Mouse (Mus musculus) lung, embryonic 14.5 days (tissue): ENCODE measurements around the gene Hspa12a. TPM values are rescaled to one million over a fixed set of nuclear protein-coding genes. Genes with fewer than 3 reads are reported as not detected.

Experiments used
- ATAC-seq: fragments of 200-750 bp; cut with Nextera tagmentation; 2 replicates; pipeline ENCODE4 v1.8.0; 2017; ENCODE audit warnings: mild to moderate bottlenecking, moderate TSS enrichment, moderate library complexity; ENCODE audit not compliant: insufficient read depth
- DNase-seq: peaks from one replicate; pipeline ENCODE4 v3.0.0-alpha.2; 2015
- H3K27ac ChIP-seq: fragments of 300-500 bp; sonication (generic); 2 replicates; pipeline ENCODE4 v1.5.1; 2014; ENCODE audit warnings: low read depth, mild to moderate bottlenecking, moderate library complexity
- H3K27me3 ChIP-seq: fragments of 300-500 bp; sonication (generic); 2 replicates; pipeline ENCODE4 v1.6.1; 2014; ENCODE audit warnings: low read length, control low read depth; ENCODE audit not compliant: insufficient read depth
- H3K36me3 ChIP-seq: fragments of 300-500 bp; sonication (generic); 2 replicates; pipeline ENCODE4 v1.6.1; 2014; ENCODE audit warnings: control low read depth; ENCODE audit not compliant: insufficient read depth
- H3K4me1 ChIP-seq: fragments of 300-500 bp; sonication (generic); 2 replicates; pipeline ENCODE4 v1.6.1; 2014; ENCODE audit warnings: antibody characterized with exemption, control low read depth; ENCODE audit not compliant: insufficient read depth
- H3K4me2 ChIP-seq: fragments of 300-500 bp; sonication (generic); 2 replicates; pipeline ENCODE4 v1.6.1; 2014; ENCODE audit warnings: mild to moderate bottlenecking
- H3K4me3 ChIP-seq: fragments of 300-500 bp; sonication (generic); 2 replicates; pipeline ENCODE4 v1.5.1; 2014; ENCODE audit warnings: low read depth, low read length
- H3K9ac ChIP-seq: fragments of 300-500 bp; sonication (generic); 2 replicates; pipeline ENCODE4 v1.6.1; 2014
- H3K9me3 ChIP-seq: fragments of 300-500 bp; sonication (generic); 2 replicates; pipeline ENCODE4 v1.6.1; 2016; ENCODE audit warnings: low read depth, low read length, control low read depth
- CTCF ChIP-seq: IDR thresholded peaks from 2 replicates; pipeline ENCODE4 v1.5.1; 2016; ENCODE audit warnings: antibody characterized with exemption, low read depth
- WGBS: fragments of 180-500 bp; shearing (Covaris S2); extraction: QIAGEN DNeasy Blood & Tissue Kit; methylation state at CpG from one replicate; pipeline ENCODE4 v1.1.7; 2014; 5-methylcytosine and 5-hydroxymethylcytosine counted together
- polyA plus RNA-seq: library from polyadenylated mRNA; unstranded; fragments of >200 nt; fragmentation: Nextera tagmentation; extraction: Ambion mirVana; gene quantifications from 2 replicates; pipeline ENCODE4 v1.2.1, GENCODE M21; 2014

Hspa12a gene
- polyA plus RNA-seq, 1 experiment from 2014 or later: 3.9 TPM

DNA sequence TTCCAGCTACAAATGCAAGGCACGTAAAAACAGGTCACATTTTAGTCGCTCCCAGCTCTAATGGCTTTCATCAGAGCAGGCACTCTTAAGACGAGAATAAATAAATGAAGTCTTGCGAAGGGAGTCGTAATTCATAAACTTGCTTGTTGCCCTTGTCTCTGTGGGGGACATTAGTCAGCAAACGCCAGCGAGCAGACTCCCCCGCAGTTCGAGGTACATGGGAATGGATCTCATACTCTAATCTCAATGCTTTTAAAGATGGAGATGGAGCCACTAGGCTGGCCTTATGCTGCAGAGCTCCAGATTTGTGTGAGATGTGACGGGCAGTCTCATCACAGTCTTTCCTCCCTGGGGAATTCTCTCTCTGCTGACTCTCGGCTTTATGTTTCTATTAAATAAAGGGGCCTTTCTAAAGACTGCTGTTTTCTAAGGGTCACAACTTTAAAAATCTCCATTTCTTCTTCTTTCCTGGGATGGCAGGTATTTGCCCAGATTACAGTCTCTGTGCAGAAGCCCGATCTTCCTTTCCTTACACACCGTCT, 109.7 kb downstream of the Hspa12a start:
- H3K4me2 ChIP-seq: no peak overlapping the region
- WGBS: 42% methylated on average over 13 of the region's 13 CpGs
- TF ChIP-seq CTCF: no peak
- H3K27ac ChIP-seq: no peak overlapping the region
- no peaks in the 10 kb centered on the region for H3K9me3 ChIP-seq
- H3K4me1 ChIP-seq: no peaks in the 10 kb centered on the region
- H3K9ac ChIP-seq: no peak overlapping the region
- no peak for ATAC-seq
- peak; percentile 23 for DNase-seq
- H3K4me3 ChIP-seq: no peak overlapping the region
- no peaks in the 10 kb centered on the region for H3K36me3 ChIP-seq
- no peaks in the 10 kb centered on the region for H3K27me3 ChIP-seq

GRCm38 (mm10) chr19:58832988-58833387, 110.5 kb downstream of the Hspa12a start:
- Histone ChIP-seq H3K27ac (no peak overlapping the region), H3K27me3 (no peaks in the 10 kb centered on the region), H3K4me2 (no peak overlapping the region), H3K36me3 (no peaks in the 10 kb centered on the region), H3K9me3 (no peaks in the 10 kb centered on the region), H3K4me3 (no peak overlapping the region), H3K4me1 (no peaks in the 10 kb centered on the region), H3K9ac (no peak overlapping the region)
- no peak for DNase-seq
- WGBS: 60% methylated on average over 2 of the region's 2 CpGs
- ATAC-seq: no peak
- TF ChIP-seq CTCF: no peak

DNA sequence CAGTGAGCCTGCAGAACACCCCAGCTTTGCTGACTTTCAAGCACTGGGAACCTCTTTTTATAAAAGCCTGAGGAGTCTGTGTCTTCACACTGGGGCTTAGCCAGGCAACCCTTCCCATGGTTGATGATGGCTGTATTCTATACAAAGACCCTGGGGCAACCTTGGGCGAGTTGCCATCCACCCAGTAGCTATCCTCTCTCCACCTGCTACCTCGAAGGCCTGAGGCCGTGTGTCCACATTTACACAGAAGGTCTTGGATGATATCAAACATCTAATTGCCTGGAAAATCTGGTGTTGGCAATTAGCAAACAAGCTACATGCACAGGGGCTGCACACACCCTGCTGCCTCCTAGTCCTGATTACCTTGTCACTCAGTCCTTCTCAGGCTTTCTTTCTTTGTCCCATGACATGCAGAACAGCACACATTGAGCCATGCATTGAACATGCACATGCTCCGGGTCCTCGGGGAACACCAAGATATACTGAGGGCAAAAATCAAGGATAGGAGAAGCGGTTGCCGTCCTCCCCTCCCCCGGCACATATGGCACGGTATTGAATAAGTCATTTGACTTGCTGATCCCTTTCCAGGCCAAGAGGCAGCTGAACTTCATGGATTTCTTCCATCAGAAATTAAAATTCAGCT, 112.1 kb downstream of the Hspa12a start:
- 89% methylated on average over 9 of the region's 9 CpGs for WGBS
- TF ChIP-seq CTCF: no peak
- Histone ChIP-seq H3K36me3 (no peaks in the 10 kb centered on the region), H3K4me1 (no peaks in the 10 kb centered on the region), H3K9ac (no peak overlapping the region), H3K4me3 (no peak overlapping the region), H3K27ac (no peak overlapping the region), H3K9me3 (no peaks in the 10 kb centered on the region), H3K27me3 (no peaks in the 10 kb centered on the region), H3K4me2 (no peak overlapping the region)
- DNase-seq: no peak
- no peak for ATAC-seq

GRCm38 (mm10) chr19:58830182-58830581, 113.3 kb downstream of the Hspa12a start:
- DNase-seq: peak; percentile 30
- H3K4me2 ChIP-seq: no peak overlapping the region
- no peak overlapping the region for H3K27ac ChIP-seq
- WGBS: 85% methylated on average over 7 of the region's 7 CpGs
- ATAC-seq: no peak
- no peaks in the 10 kb centered on the region for H3K4me1 ChIP-seq
- no peak overlapping the region for H3K9ac ChIP-seq
- H3K36me3 ChIP-seq: no peaks in the 10 kb centered on the region
- TF ChIP-seq CTCF: no peak
- H3K4me3 ChIP-seq: no peak overlapping the region
- no peaks in the 10 kb centered on the region for H3K9me3 ChIP-seq
- H3K27me3 ChIP-seq: no peaks in the 10 kb centered on the region

DNA sequence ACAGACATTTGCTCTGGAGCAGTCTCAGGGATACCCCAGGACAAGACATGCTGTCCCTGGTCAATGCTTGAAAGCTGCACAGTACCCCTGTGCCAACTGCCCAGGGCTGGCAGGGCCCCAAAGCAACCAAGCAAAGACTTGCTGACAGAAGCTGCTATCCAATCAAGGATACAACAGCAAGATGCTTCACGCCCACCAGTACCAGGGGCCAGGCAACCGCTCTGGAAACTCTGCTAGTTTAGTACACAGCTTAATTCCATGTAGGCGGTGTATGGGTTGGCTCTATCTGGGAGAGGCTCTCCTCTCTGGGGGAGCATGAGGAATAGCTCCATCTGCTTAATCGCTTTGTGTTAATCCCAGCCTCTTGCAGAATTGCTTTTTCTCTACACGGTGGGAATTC, 113.9 kb downstream of the Hspa12a start:
- WGBS: 75% methylated on average over 5 of the region's 5 CpGs

DNA sequence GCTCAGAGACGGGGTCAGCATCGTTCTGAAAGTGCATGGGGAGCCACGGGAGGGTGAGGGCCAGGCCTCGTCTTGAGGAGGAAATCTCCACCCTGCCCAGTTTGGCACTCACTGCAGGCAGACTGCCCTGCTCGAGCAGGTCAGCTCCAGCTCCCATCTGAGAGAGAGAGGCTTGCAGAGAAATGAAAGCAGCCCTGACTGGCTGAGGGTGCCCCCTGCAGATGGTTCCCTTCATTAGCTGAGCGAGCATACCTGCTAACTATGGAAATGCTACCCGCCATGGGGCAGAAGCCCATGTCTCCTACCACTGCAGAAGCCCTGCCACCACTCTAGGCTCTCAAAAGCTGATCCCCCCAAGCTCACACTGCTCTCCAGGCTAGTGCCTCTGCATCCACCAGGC, 115.8 kb downstream of the Hspa12a start:
- no peaks in the 10 kb centered on the region for H3K4me1 ChIP-seq
- no peak overlapping the region for H3K27ac ChIP-seq
- ATAC-seq: no peak

More for the DNA sequence above, 113.9 kb downstream of the Hspa12a start:
- Histone ChIP-seq H3K9ac (no peak overlapping the region), H3K27me3 (no peaks in the 10 kb centered on the region), H3K9me3 (no peaks in the 10 kb centered on the region), H3K4me2 (no peak overlapping the region), H3K27ac (no peak overlapping the region), H3K4me3 (no peak overlapping the region), H3K4me1 (no peaks in the 10 kb centered on the region), H3K36me3 (no peaks in the 10 kb centered on the region)
- ATAC-seq (no peak), DNase-seq (no peak)
- no peak for TF ChIP-seq CTCF

DNA sequence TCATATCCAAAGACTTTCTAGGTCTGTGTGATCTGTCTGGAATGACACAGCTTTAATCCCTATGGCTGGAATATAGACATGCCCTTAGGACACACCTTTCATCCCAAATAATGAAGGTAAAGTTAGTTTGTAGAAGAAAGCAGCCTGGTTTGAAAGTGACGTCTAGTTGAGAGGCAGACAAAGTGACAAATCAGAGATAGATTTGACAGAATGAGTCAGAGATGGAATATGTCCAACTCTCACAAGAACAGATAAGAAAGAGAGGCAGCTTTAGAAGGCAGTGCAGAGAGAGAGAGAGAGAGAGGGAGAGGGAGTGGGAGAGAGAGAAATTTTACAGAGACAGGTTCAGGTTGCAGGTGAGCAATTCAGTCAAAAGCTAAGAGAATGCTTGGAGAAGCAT, 119.1 kb downstream of the Hspa12a start:
- no peak for TF ChIP-seq CTCF
- WGBS: 47% methylated on average over 1 of the region's 1 CpGs
- H3K4me2 ChIP-seq: no peak overlapping the region
- H3K27ac ChIP-seq: no peak overlapping the region
- H3K27me3 ChIP-seq: no peaks in the 10 kb centered on the region
- no peaks in the 10 kb centered on the region for H3K4me1 ChIP-seq
- ATAC-seq (no peak), DNase-seq (no peak)
- H3K9me3 ChIP-seq: no peaks in the 10 kb centered on the region
- no peak overlapping the region for H3K9ac ChIP-seq
- H3K4me3 ChIP-seq: no peak overlapping the region
- H3K36me3 ChIP-seq: no peaks in the 10 kb centered on the region

More for the DNA sequence above, 115.8 kb downstream of the Hspa12a start:
- 53% methylated on average over 7 of the region's 7 CpGs for WGBS
- no peak overlapping the region for H3K9ac ChIP-seq
- no peak overlapping the region for H3K4me3 ChIP-seq
- no peaks in the 10 kb centered on the region for H3K36me3 ChIP-seq
- H3K27me3 ChIP-seq: no peaks in the 10 kb centered on the region
- DNase-seq: no peak
- TF ChIP-seq CTCF: no peak
- no peak overlapping the region for H3K4me2 ChIP-seq
- no peaks in the 10 kb centered on the region for H3K9me3 ChIP-seq
